27 mouse cellular contexts compared by ENCODE assay signal in the genomic region with DNA sequence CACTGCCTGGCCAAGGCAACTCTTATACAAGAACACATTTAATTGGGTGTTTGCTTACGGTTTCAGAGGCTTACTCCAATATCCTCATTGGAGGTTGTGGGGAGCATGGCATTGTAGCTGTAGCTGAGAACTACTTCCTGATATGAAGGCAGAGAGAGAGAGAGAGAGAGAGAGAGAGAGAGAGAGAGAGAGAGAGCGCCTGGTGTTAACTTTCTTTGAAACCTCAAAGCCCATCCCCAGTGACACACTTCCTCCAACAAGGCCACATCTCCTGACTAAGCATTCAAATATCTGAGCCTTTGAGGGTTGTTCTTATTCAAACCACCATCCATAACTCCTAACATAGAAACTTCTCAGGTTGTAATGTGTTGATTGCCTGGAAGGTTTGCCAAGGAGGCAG. TPM values are rescaled to one million over a fixed set of nuclear protein-coding genes. Genes with fewer than 3 reads are reported as not detected.
"Had no signal": no experiment of that assay in that cellular context is flagged by ENCODE, and none has a peak within 500 bp of the region (broad histone marks: within the 10 kb centered on the region; RNA-seq: fewer than 3 reads in every experiment).

No protein-coding gene starts in this region.

- H3K36me3 ChIP-seq: midbrain, embryonic 10.5 days; midbrain, embryonic 12.5 days; neural tube, embryonic 13.5 days; neural tube, embryonic 15.5 days had no signal

- H3K9ac ChIP-seq: lung, embryonic 14.5 days; midbrain, embryonic 12.5 days; neural tube, embryonic 13.5 days; neural tube, embryonic 15.5 days had no signal

- H3K4me3 ChIP-seq: midbrain, embryonic 10.5 days; midbrain, embryonic 12.5 days; myocyte; neural tube, embryonic 13.5 days; neural tube, embryonic 15.5 days had no signal

- H3K4me2 ChIP-seq: lung, embryonic 14.5 days; midbrain, embryonic 12.5 days; neural tube, embryonic 13.5 days; neural tube, embryonic 15.5 days had no signal

- H3K9me3 ChIP-seq: midbrain, embryonic 10.5 days; midbrain, embryonic 12.5 days; neural tube, embryonic 13.5 days; neural tube, embryonic 15.5 days had no signal

- DNase-seq: lung, adult 18-20 months; lung, embryonic 14.5 days; lung, postnatal 10 days; lung, postnatal 4 days; midbrain, embryonic 14.5 days; retina, postnatal 1 day; right cerebral cortex, adult 18-20 months; right cerebral cortex, postnatal 25 days; right cerebral cortex, postnatal 4 days; spleen, adult 18-20 months; thymus, adult 18-20 months; thymus, postnatal 14 days; thymus, postnatal 36 days had no signal

- H3K27me3 ChIP-seq: midbrain, embryonic 12.5 days; neural tube, embryonic 13.5 days; neural tube, embryonic 15.5 days had no signal

- ATAC-seq: midbrain, embryonic 16.5 days had no signal

- H3K27ac ChIP-seq: midbrain, embryonic 10.5 days; midbrain, embryonic 12.5 days; neural tube, embryonic 13.5 days; neural tube, embryonic 15.5 days had no signal

- H3K4me1 ChIP-seq: midbrain, embryonic 10.5 days; midbrain, embryonic 12.5 days; neural tube, embryonic 13.5 days; neural tube, embryonic 15.5 days had no signal

RNA-seq across cellular contexts. Expression of a gene that starts 7.5 kb away (rescaled TPM):
- total RNA-seq: megakaryocyte, adult 5-6 weeks; megakaryocyte-erythroid progenitor cell, adult 5-6 weeks had no signal
- polyA plus RNA-seq: lung, embryonic 14.5 days; lung, embryonic 16.5 days; midbrain, embryonic 10.5 days; midbrain, embryonic 12.5 days; midbrain, embryonic 14.5 days; midbrain, embryonic 16.5 days; myocyte; neural tube, embryonic 11.5 days; neural tube, embryonic 13.5 days; neural tube, embryonic 15.5 days; small intestine, adult 2 months; stomach, embryonic 14.5 days; stomach, embryonic 16.5 days; thymus, postnatal 0 days had no signal

RNA-seq across cellular contexts. Expression of a gene that starts 14.0 kb away (rescaled TPM):
- total RNA-seq: megakaryocyte, adult 5-6 weeks; megakaryocyte-erythroid progenitor cell, adult 5-6 weeks had no signal
- polyA plus RNA-seq: lung, embryonic 14.5 days; lung, embryonic 16.5 days; midbrain, embryonic 10.5 days; midbrain, embryonic 12.5 days; midbrain, embryonic 14.5 days; midbrain, embryonic 16.5 days; myocyte; neural tube, embryonic 11.5 days; neural tube, embryonic 13.5 days; neural tube, embryonic 15.5 days; small intestine, adult 2 months; stomach, embryonic 14.5 days; stomach, embryonic 16.5 days; thymus, postnatal 0 days had no signal

RNA-seq across cellular contexts. Expression of a gene that starts 14.1 kb away (rescaled TPM):
- total RNA-seq: megakaryocyte, adult 5-6 weeks; megakaryocyte-erythroid progenitor cell, adult 5-6 weeks had no signal
- polyA plus RNA-seq: lung, embryonic 14.5 days; lung, embryonic 16.5 days; midbrain, embryonic 10.5 days; midbrain, embryonic 12.5 days; midbrain, embryonic 14.5 days; midbrain, embryonic 16.5 days; myocyte; neural tube, embryonic 11.5 days; neural tube, embryonic 13.5 days; neural tube, embryonic 15.5 days; small intestine, adult 2 months; stomach, embryonic 14.5 days; stomach, embryonic 16.5 days; thymus, postnatal 0 days had no signal

RNA-seq across cellular contexts. Expression of a gene that starts 27.1 kb away (rescaled TPM):
- total RNA-seq: megakaryocyte, adult 5-6 weeks; megakaryocyte-erythroid progenitor cell, adult 5-6 weeks had no signal
- polyA plus RNA-seq: lung, embryonic 14.5 days; lung, embryonic 16.5 days; midbrain, embryonic 10.5 days; midbrain, embryonic 12.5 days; midbrain, embryonic 14.5 days; midbrain, embryonic 16.5 days; myocyte; neural tube, embryonic 11.5 days; neural tube, embryonic 13.5 days; neural tube, embryonic 15.5 days; small intestine, adult 2 months; stomach, embryonic 14.5 days; stomach, embryonic 16.5 days; thymus, postnatal 0 days had no signal

RNA-seq across cellular contexts. Expression of a gene that starts 35.9 kb away (rescaled TPM):
- total RNA-seq: megakaryocyte, adult 5-6 weeks; megakaryocyte-erythroid progenitor cell, adult 5-6 weeks had no signal
- polyA plus RNA-seq: lung, embryonic 14.5 days; lung, embryonic 16.5 days; midbrain, embryonic 10.5 days; midbrain, embryonic 12.5 days; midbrain, embryonic 14.5 days; midbrain, embryonic 16.5 days; myocyte; neural tube, embryonic 11.5 days; neural tube, embryonic 13.5 days; neural tube, embryonic 15.5 days; small intestine, adult 2 months; stomach, embryonic 14.5 days; stomach, embryonic 16.5 days; thymus, postnatal 0 days had no signal
